Mouse (Mus musculus) adrenal gland, postnatal 4 days (tissue): ENCODE measurements around the gene Map3k5. TPM values are rescaled to one million over a fixed set of nuclear protein-coding genes. Genes with fewer than 3 reads are reported as not detected.

Experiments
- DNase-seq, 2 experiments: peaks; one replicate each; pipeline ENCODE4 v3.0.0; 2021 to 2022; ENCODE audit warnings: low spot score in 2 of 2, mixed read lengths in 2 of 2
- total RNA-seq, 2 experiments: library from RNA; stranded (reverse); gene quantifications; 2 replicates each; pipeline ENCODE4 v1.2.3; 2021

Gene Map3k5
- total RNA-seq, 2 experiments from 2014 or later: 24.0 to 29.3 TPM

GRCm38 (mm10) chr10:20181680-20182399, 247.6 kb downstream of the Map3k5 start:
- no peak for DNase-seq

- DNase-seq: no peak
Observed at GRCm38 (mm10) chr10:20184326-20184725, 250.1 kb downstream of the Map3k5 start.

- DNase-seq: no peak
Observed at GRCm38 (mm10) chr10:20185264-20185663, 251.0 kb downstream of the Map3k5 start.

GRCm38 (mm10) chr10:20185806-20186205, 251.5 kb downstream of the Map3k5 start:
- no peak for DNase-seq

GRCm38 (mm10) chr10:20186800-20187273, 252.6 kb downstream of the Map3k5 start:
- no peak for DNase-seq

- no peak for DNase-seq
Observed at GRCm38 (mm10) chr10:20190139-20190747, 256.0 kb downstream of the Map3k5 start.

Other genes starting within 250 kb of the Map3k5 start
- gene Il20ra, start 221.9 kb upstream of the Map3k5 start, total RNA-seq: 1 to 10 TPM; 5.1 to 7.1 TPM
- gene Slc35d3, start 83.0 kb upstream of the Map3k5 start, total RNA-seq: 10 to 100 TPM; 21.2 to 21.6 TPM
- 10 to 100 TPM; 40.6 to 41.3 TPM for gene Pex7, start 26.8 kb upstream of the Map3k5 start, total RNA-seq
- gene Map7, start 214.0 kb downstream of the Map3k5 start, total RNA-seq: 10 to 100 TPM; 34.3 to 44.6 TPM